Mouse (Mus musculus): Measurements from ENCODE around the gene Scrn3.
A peak's percentile ranks its signal among the peaks of the same experiment; 100 is the strongest.

Gene Scrn3

GRCm38 (mm10) chr2:73319218-73319617 lies 6.8 kb downstream of the Scrn3 start:
- no peak for DNase-seq

- DNase-seq: no peak
Observed at GRCm38 (mm10) chr2:73322991-73323390, 10.6 kb downstream of the Scrn3 start.

GRCm38 (mm10) chr2:73325871-73326270 lies 13.5 kb downstream of the Scrn3 start:
- no peak for DNase-seq

- DNase-seq: no peak
Observed at GRCm38 (mm10) chr2:73335949-73336348, 23.5 kb downstream of the Scrn3 start.

GRCm38 (mm10) chr2:73338415-73338814 lies 26.0 kb downstream of the Scrn3 start:
- no peak for DNase-seq

GRCm38 (mm10) chr2:73343701-73344100 lies 31.3 kb downstream of the Scrn3 start:
- DNase-seq: no peak

GRCm38 (mm10) chr2:73345204-73345603 lies 32.8 kb downstream of the Scrn3 start:
- no peak for DNase-seq

- DNase-seq: no peak
Observed at GRCm38 (mm10) chr2:73346345-73347086, 34.1 kb downstream of the Scrn3 start.

- DNase-seq: no peak
Observed at GRCm38 (mm10) chr2:73347136-73347535, 34.7 kb downstream of the Scrn3 start.

GRCm38 (mm10) chr2:73347766-73348165 lies 35.4 kb downstream of the Scrn3 start:
- DNase-seq: no peak

GRCm38 (mm10) chr2:73348221-73348620 lies 35.8 kb downstream of the Scrn3 start:
- no peak for DNase-seq

GRCm38 (mm10) chr2:73351496-73351895 lies 39.1 kb downstream of the Scrn3 start:
- DNase-seq: no peak

- no peak for DNase-seq
Observed at GRCm38 (mm10) chr2:73351927-73352374, 39.5 kb downstream of the Scrn3 start.

GRCm38 (mm10) chr2:73357004-73357403 lies 44.6 kb downstream of the Scrn3 start:
- DNase-seq: no peak

GRCm38 (mm10) chr2:73359941-73360340 lies 47.5 kb downstream of the Scrn3 start:
- no peak for DNase-seq

GRCm38 (mm10) chr2:73360536-73360935 lies 48.1 kb downstream of the Scrn3 start:
- DNase-seq: no peak

GRCm38 (mm10) chr2:73363448-73363847 lies 51.0 kb downstream of the Scrn3 start:
- DNase-seq: no peak

- peak; percentile 20 to 38 for DNase-seq
Observed at GRCm38 (mm10) chr2:73371530-73372335, 59.3 kb downstream of the Scrn3 start.

- DNase-seq: no peak
Observed at GRCm38 (mm10) chr2:73378326-73378725, 65.9 kb downstream of the Scrn3 start.

GRCm38 (mm10) chr2:73379656-73380055 lies 67.3 kb downstream of the Scrn3 start:
- no peak for DNase-seq

GRCm38 (mm10) chr2:73380298-73380975 lies 68.0 kb downstream of the Scrn3 start:
- DNase-seq: no peak

- peak; percentile 26 to 33 for DNase-seq
Observed at GRCm38 (mm10) chr2:73385172-73385571, 72.8 kb downstream of the Scrn3 start.

GRCm38 (mm10) chr2:73385641-73386355 lies 73.4 kb downstream of the Scrn3 start:
- no peak for DNase-seq

Measured in B cell, adult 2 months (primary cell).